Mouse (Mus musculus) myocyte (in vitro differentiated cells): Measurements from ENCODE around the gene Ppp1r3d.

Source experiments
- POLR2A ChIP-seq: IDR thresholded peaks from one replicate; pipeline ENCODE4 v1.6.1; 2011; ENCODE audit warnings: low read depth, mild to moderate bottlenecking, control low read depth, moderate library complexity; ENCODE audit not compliant: insufficient read length
- TCF3 ChIP-seq: IDR thresholded peaks from one replicate; pipeline ENCODE4 v1.6.1; 2011; ENCODE audit warnings: low read depth, control low read depth; ENCODE audit not compliant: insufficient read length
- USF1 ChIP-seq: IDR thresholded peaks from one replicate; pipeline ENCODE4 v1.6.1; 2011; ENCODE audit warnings: low read depth, mild to moderate bottlenecking, control low read depth, moderate library complexity

GRCm38 (mm10) chr2:178423223-178423622 is 9.0 kb upstream of the Ppp1r3d start:
- TF ChIP-seq USF1 (no peak), TCF3 (no peak), POLR2A (no peak)
